Mouse (Mus musculus): ENCODE data around the gene Cpt2.

- TF ChIP-seq CTCF (IDR thresholded peaks at IDR 0.05; ENCODE audit: extremely low read depth, insufficient read length, insufficient replicate concordance, low read depth, low read length) (no peak), POLR2A (IDR thresholded peaks at IDR 0.05; ENCODE audit: low read depth, low read length) (no peak)
Measured at GRCm38 (mm10) chr4:107864866-107865265, 58.5 kb downstream of the Cpt2 start.
